Mouse (Mus musculus) liver, embryonic 13.5 days (tissue): ENCODE measurements around the gene Sephs2. TPM values are rescaled to one million over a fixed set of nuclear protein-coding genes. Genes with fewer than 3 reads are reported as not detected.
"Not testable (repeated sequence)": the region's sequence is repeated elsewhere in the genome, so short reads cannot be mapped to it uniquely, and the experiment has no call there.

Source experiments
- ATAC-seq: fragments of 200-750 bp; cut with Nextera tagmentation; 2 replicates; pipeline ENCODE4 v1.8.0; 2017; ENCODE audit warnings: low read depth, mild to moderate bottlenecking, moderate number of reproducible peaks, moderate library complexity
- DNase-seq: peaks from one replicate; pipeline ENCODE4 v3.0.0; 2022
- H3K27ac ChIP-seq: fragments of 300-500 bp; sonication (generic); 2 replicates; pipeline ENCODE4 v1.5.1; 2015; ENCODE audit warnings: moderate library complexity, mild to moderate bottlenecking, inconsistent platforms
- H3K27me3 ChIP-seq: fragments of 300-500 bp; sonication (generic); 2 replicates; pipeline ENCODE4 v1.6.1; 2015; ENCODE audit warnings: mild to moderate bottlenecking, inconsistent platforms
- H3K36me3 ChIP-seq: fragments of 300-500 bp; sonication (generic); 2 replicates; pipeline ENCODE4 v1.6.1; 2015; ENCODE audit warnings: mild to moderate bottlenecking, inconsistent platforms
- H3K4me1 ChIP-seq: fragments of 300-500 bp; sonication (generic); replicated peaks from 2 replicates; pipeline ENCODE4 v1.6.1; 2015; ENCODE audit warnings: inconsistent platforms
- H3K4me2 ChIP-seq: fragments of 300-500 bp; sonication (generic); 2 replicates; pipeline ENCODE4 v1.6.1; 2015; ENCODE audit warnings: inconsistent platforms, mild to moderate bottlenecking, moderate library complexity
- H3K4me3 ChIP-seq: fragments of 300-500 bp; sonication (generic); replicated peaks from 2 replicates; pipeline ENCODE4 v1.5.1; 2015; ENCODE audit warnings: mild to moderate bottlenecking, inconsistent platforms
- H3K9ac ChIP-seq: fragments of 300-500 bp; sonication (generic); 2 replicates; pipeline ENCODE4 v1.6.1; 2015; ENCODE audit warnings: mild to moderate bottlenecking, inconsistent platforms
- H3K9me3 ChIP-seq: fragments of 300-500 bp; sonication (generic); replicated peaks from 2 replicates; pipeline ENCODE4 v1.6.1; 2016; ENCODE audit warnings: inconsistent platforms
- WGBS: fragments of 180-500 bp; shearing (Covaris S2); methylation state at CpG from one replicate; pipeline ENCODE4 v1.1.7; 2015; ENCODE audit not compliant: insufficient replicate concordance; 5-methylcytosine and 5-hydroxymethylcytosine counted together
- polyA plus RNA-seq: library from polyadenylated mRNA; unstranded; fragments of >200 nt; fragmentation: Nextera tagmentation; extraction: Ambion mirVana; gene quantifications from 2 replicates; pipeline ENCODE4 v1.2.1, GENCODE M21; 2015

The Sephs2 gene
- polyA plus RNA-seq, 1 experiment from 2014 or later = 138 TPM

DNA sequence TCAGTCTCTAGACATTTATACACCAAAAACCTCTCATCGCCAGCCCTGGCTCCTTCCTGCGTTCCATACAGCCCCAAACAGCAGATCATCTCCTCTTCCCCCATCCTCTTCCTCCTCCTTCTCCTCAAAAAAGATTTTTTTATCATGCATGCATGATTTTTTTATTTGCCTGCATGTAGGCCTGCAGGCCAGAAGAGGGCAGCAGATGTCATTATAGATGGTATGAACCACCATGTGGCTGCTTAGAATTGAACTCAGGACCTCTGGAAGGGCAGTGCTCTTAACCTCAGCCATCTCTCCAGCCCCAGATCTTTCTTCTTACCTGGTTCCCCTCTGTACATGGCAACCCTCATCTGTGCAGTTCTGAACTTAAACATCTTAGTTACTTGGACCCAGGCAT lies 21.4 kb downstream of the Sephs2 start:
- Histone ChIP-seq H3K4me1 (peaks cover 43% of the 10 kb centered on the region), H3K4me3 (no peak overlapping the region), H3K36me3 (peaks cover 29% of the 10 kb centered on the region), H3K9me3 (no peaks in the 10 kb centered on the region), H3K27ac (peak overlapping the region; percentile 94), H3K9ac (no peak overlapping the region), H3K27me3 (no peaks in the 10 kb centered on the region), H3K4me2 (no peak overlapping the region)
- ATAC-seq (no peak), DNase-seq (no peak)
- 62% methylated on average over 2 of the region's 2 CpGs for WGBS

DNA sequence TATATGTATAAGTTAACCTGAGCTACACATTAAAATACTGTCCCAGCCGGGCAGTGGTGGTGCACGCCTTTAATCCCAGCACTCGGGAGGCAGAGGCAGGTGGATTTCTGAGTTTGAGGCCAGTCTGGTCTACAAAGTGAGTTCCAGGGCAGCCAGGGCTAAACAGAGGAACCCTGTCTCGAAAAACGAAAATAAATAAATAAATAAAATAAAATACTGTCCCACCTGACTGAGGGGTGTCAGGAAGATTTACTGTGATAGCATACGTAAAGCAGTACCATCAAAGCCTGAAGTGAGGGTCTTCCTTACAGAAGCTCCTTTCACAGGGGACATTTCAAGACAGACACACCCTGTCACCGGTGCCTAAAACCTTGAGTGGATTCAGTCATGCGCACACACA lies 23.3 kb downstream of the Sephs2 start:
- H3K27ac ChIP-seq = not testable (repeated sequence)
- 82% methylated on average over 8 of the region's 8 CpGs for WGBS

GRCm38 (mm10) chr7:127244658-127245510 lies 29.0 kb downstream of the Sephs2 start:
- Histone ChIP-seq H3K4me1 (peaks cover 39% of the 10 kb centered on the region), H3K4me3 (peak overlapping the region; percentile 83), H3K36me3 (peaks cover 25% of the 10 kb centered on the region), H3K9ac (peak overlapping the region; percentile 89), H3K27me3 (no peaks in the 10 kb centered on the region), H3K27ac (peak overlapping the region; percentile 91), H3K4me2 (peak overlapping the region; percentile 98), H3K9me3 (no peaks in the 10 kb centered on the region)
- WGBS = 15% methylated on average over 26 of the region's 33 CpGs
- ATAC-seq (peak; percentile 63; the same call in 1 of the 2 replicates), DNase-seq (no peak)

More for the DNA sequence above, 23.3 kb downstream of the Sephs2 start:
- peaks cover 44% of the 10 kb centered on the region for H3K4me1 ChIP-seq
- H3K4me3 ChIP-seq, DNase-seq, ATAC-seq, H3K4me2 ChIP-seq, H3K27me3 ChIP-seq, H3K9ac ChIP-seq, H3K9me3 ChIP-seq: not testable (repeated sequence)
- peaks cover 34% of the 10 kb centered on the region for H3K36me3 ChIP-seq

GRCm38 (mm10) chr7:127243870-127244657 lies 29.8 kb downstream of the Sephs2 start, which contains the start of gene Zfp771:
Gene Zfp771 (plus strand): TSS chr7:127244274.
- peak within 1 kb of the TSS; percentile 89 for H3K9ac ChIP-seq
- peak within 1 kb of the TSS; percentile 93 for H3K27ac ChIP-seq
- peak within 1 kb of the TSS; percentile 83 for H3K4me3 ChIP-seq
- peak; percentile 92 for DNase-seq
- H3K36me3 ChIP-seq = peaks cover 18% of the 10 kb centered on the region
- H3K27me3 ChIP-seq = no peaks in the 10 kb centered on the region
- H3K4me2 ChIP-seq = peak within 1 kb of the TSS; percentile 98
- no peaks in the 10 kb centered on the region for H3K9me3 ChIP-seq
- ATAC-seq = peak; percentile 95
- 1% methylated on average over 55 of the region's 56 CpGs for WGBS
- peaks cover 39% of the 10 kb centered on the region for H3K4me1 ChIP-seq

DNA sequence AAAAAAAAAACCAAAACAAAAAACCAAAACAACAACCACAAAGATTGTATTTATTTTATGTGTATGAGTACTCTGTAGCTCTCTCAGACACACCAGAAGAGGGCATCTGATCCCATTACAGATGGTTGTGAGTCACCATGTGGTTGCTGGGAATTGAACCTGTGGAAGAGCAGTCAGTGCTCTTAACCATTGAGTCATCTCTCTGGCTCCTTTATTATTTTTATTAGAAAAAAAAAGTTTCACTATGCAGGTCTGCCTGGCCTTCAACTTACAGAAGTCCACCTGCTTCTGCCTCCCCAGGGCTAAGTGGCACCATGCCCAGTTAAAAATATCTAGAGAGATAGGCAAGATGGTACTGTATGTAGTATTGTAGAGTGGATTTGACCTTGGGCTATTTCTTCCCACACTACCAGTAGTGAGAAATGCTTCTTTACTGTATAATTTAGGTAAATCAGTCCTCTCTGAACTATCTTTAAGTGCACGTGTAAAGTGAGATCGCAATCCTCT lies 30.4 kb downstream of the Sephs2 start:
- peak overlapping the region; percentile 89 for H3K9ac ChIP-seq
- peaks cover 23% of the 10 kb centered on the region for H3K36me3 ChIP-seq
- DNase-seq = no peak
- H3K27me3 ChIP-seq = no peaks in the 10 kb centered on the region
- H3K4me3 ChIP-seq = peak overlapping the region; percentile 83
- H3K27ac ChIP-seq = peak overlapping the region; percentile 93
- no peaks in the 10 kb centered on the region for H3K9me3 ChIP-seq
- peaks cover 39% of the 10 kb centered on the region for H3K4me1 ChIP-seq
- no peak for ATAC-seq
- H3K4me2 ChIP-seq = peak overlapping the region; percentile 98
- whole genome bisulfite sequencing = 43% methylated on average over 2 of the region's 2 CpGs

DNA sequence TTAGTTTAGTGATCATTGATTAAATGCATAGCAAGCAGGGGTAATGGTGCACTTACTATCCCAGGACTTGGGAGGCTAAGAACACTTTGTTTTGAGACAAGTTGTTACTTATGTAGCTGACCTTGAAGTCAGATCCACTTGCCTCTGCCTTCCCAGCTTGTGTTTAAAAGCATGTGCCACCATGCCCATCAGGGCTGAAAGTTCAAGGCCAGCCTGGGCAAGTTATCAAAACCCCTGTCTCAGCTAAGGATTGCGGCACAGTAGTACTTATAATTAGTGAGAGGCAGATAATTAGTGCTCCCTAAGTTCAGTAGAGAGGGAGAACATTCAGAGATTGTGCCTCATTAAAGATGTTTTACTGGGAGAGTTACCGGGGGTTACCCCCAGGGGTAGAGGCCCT lies 39.1 kb downstream of the Sephs2 start:
- Histone ChIP-seq H3K9me3 (no peaks in the 10 kb centered on the region), H3K27me3 (no peaks in the 10 kb centered on the region), H3K4me1 (peaks cover 44% of the 10 kb centered on the region), H3K27ac (no peak overlapping the region), H3K4me2 (peak overlapping the region; percentile 89), H3K36me3 (peaks cover 51% of the 10 kb centered on the region), H3K9ac (no peak overlapping the region), H3K4me3 (no peak overlapping the region)
- 92% methylated on average over 2 of the region's 2 CpGs for WGBS
- DNase-seq (no peak), ATAC-seq (no peak)

GRCm38 (mm10) chr7:127233765-127234164 lies 40.1 kb downstream of the Sephs2 start:
- H3K4me2 ChIP-seq = peak overlapping the region; percentile 89
- H3K36me3 ChIP-seq = peaks cover 49% of the 10 kb centered on the region
- H3K4me1 ChIP-seq = peaks cover 47% of the 10 kb centered on the region
- ATAC-seq (no peak), DNase-seq (no peak)
- no peaks in the 10 kb centered on the region for H3K9me3 ChIP-seq
- H3K9ac ChIP-seq = peak overlapping the region; percentile 96
- 2% methylated on average over 9 of the region's 9 CpGs for WGBS
- H3K4me3 ChIP-seq = peak overlapping the region; percentile 97
- H3K27ac ChIP-seq = peak overlapping the region; percentile 93
- H3K27me3 ChIP-seq = no peaks in the 10 kb centered on the region

GRCm38 (mm10) chr7:127233368-127233749 lies 40.5 kb downstream of the Sephs2 start:
- ATAC-seq = peak; percentile 62
- Histone ChIP-seq H3K9me3 (no peaks in the 10 kb centered on the region), H3K4me3 (peak overlapping the region; percentile 97), H3K4me2 (peak overlapping the region; percentile 89), H3K4me1 (peaks cover 51% of the 10 kb centered on the region), H3K9ac (peak overlapping the region; percentile 96), H3K27me3 (no peaks in the 10 kb centered on the region), H3K36me3 (peaks cover 45% of the 10 kb centered on the region), H3K27ac (peak overlapping the region; percentile 93)
- DNase-seq = peak; percentile 38
- WGBS = under 1% methylated on average over 27 of the region's 27 CpGs

DNA sequence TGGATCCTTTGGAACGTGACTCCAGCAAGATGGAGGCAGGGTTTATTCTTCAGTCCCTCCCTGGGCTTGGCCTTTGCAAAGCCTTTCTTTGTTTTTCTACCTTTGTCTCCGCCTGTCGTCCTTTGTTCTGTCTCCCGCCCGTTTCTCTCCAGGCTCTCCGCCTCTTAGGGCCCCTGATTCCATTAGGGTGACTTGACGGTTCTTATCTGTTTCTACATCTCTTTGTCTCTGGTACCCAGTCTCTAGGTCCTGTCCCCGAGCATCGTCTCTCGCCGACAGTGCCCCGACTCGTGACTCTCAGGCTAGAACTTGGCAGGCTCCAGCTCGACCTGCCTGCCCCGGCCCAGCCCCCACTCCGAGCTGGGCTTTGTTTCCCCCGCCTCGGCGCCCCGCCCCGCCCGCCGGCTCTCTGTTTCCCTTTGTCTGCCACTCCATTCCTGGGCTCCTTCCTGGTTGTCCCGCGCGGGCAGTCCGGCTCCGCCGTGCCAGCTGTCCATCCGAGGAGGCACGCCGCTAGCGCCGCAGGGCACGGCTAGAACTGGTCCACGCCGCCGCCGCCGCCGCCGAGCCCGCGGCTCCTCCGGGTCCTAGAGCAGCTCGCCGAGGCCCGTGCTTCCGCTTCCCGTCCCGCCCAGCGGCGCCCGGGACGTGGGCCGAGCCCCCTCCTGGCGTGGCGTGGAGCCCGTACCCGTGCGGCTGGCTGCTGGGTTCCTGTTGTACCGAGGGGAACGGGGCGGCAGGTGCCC lies 41.1 kb downstream of the Sephs2 start, which contains the start of the genes Zfp553 and Sept1:
Zfp553 (plus strand) TSS at position 440 of the 746 bp plus-strand sequence.
Sept1 (minus strand) TSS at position 509 of the 746 bp plus-strand sequence.
- peak within 1 kb of the TSS; percentile 96 for H3K9ac ChIP-seq
- WGBS = under 1% methylated on average over 64 of the region's 64 CpGs
- peak within 1 kb of the TSS; percentile 93 for H3K27ac ChIP-seq
- peak within 1 kb of the TSS; percentile 97 for H3K4me3 ChIP-seq
- H3K4me1 ChIP-seq = peaks cover 54% of the 10 kb centered on the region
- H3K4me2 ChIP-seq = peak within 1 kb of the TSS; percentile 89
- ATAC-seq = peak; percentile 86
- H3K9me3 ChIP-seq = no peaks in the 10 kb centered on the region
- DNase-seq = peak; percentile 73
- no peaks in the 10 kb centered on the region for H3K27me3 ChIP-seq
- peaks cover 40% of the 10 kb centered on the region for H3K36me3 ChIP-seq

GRCm38 (mm10) chr7:127231826-127232621 lies 41.8 kb downstream of the Sephs2 start:
- Histone ChIP-seq H3K9ac (peak overlapping the region; percentile 96), H3K4me3 (peak overlapping the region; percentile 97), H3K27me3 (no peaks in the 10 kb centered on the region), H3K27ac (peak overlapping the region; percentile 93), H3K4me1 (peaks cover 62% of the 10 kb centered on the region), H3K9me3 (no peaks in the 10 kb centered on the region), H3K36me3 (peaks cover 32% of the 10 kb centered on the region), H3K4me2 (peak overlapping the region; percentile 89)
- WGBS = 3% methylated on average over 20 of the region's 20 CpGs
- DNase-seq (no peak), ATAC-seq (peak; percentile 5; the same call in 1 of the 2 replicates)
